12 mouse cellular contexts compared by ENCODE assay signal in the genomic region with DNA sequence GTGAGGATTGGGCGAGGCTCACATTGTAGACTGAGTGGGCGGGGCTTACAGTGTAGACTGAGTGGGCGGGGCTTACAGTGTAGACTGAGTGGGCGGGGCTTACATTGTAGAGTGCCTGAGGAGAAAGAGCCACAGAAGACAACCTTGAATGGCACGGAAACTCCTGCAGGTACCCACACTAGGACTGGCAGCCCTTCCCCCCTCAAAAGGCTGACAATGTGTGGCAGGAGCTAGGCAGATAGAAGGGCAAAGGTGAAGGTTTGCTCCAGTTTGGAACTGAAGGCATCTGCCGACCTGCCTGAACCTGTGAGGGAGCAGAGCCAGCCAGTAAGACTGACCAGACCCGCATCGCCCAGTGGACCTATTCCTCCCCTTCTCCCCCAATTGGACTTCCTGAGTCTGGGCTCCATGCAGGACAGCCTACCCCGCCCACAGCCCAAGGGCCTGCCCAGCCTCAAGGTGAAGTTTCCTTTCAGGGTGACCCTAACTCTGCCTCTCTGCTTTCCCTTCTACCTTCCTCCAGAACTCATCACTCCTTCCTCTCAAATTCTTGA.
A peak's percentile ranks its signal among the peaks of the same experiment; 100 is the strongest.
DNase-seq lines count a peak whose midpoint lies in the region; ATAC-seq and TF ChIP-seq lines count a peak whose summit lies in the region.
"Had no signal": no experiment of that assay in that cellular context is flagged by ENCODE, and none has a peak within 500 bp of the region (broad histone marks: within the 10 kb centered on the region; RNA-seq: fewer than 3 reads in every experiment).

No protein-coding gene starts in this region.

- WGBS in lung, embryonic 14.5 days = 85% methylated on average over 9 of the region's 9 CpGs
- 79% methylated on average over 9 of the region's 9 CpGs for WGBS in lung, postnatal 0 days

- H3K27ac ChIP-seq in lung, embryonic 14.5 days (ENCODE audit: low read depth) = no peak overlapping the region
- no peak overlapping the region for H3K27ac ChIP-seq in lung, postnatal 0 days (ENCODE audit: low read length)
- H3K27ac ChIP-seq: heart, embryonic 10.5 days had no signal

- no peaks in the 10 kb centered on the region for H3K9me3 ChIP-seq in lung, embryonic 14.5 days (ENCODE audit: low read depth, low read length)
- no peaks in the 10 kb centered on the region for H3K9me3 ChIP-seq in lung, postnatal 0 days (ENCODE audit: low read length)
- H3K9me3 ChIP-seq: heart, embryonic 10.5 days had no signal

- H3K4me2 ChIP-seq in lung, embryonic 14.5 days = no peak overlapping the region
- H3K4me2 ChIP-seq in lung, postnatal 0 days (replicated peaks; ENCODE audit: low read depth, low read length) = no peak overlapping the region

- 0 out of 2 replicates have a peak, but pooled peaks have one; percentile 1 for ATAC-seq in lung, embryonic 14.5 days (ENCODE audit: insufficient read depth)
- ATAC-seq in lung, postnatal 0 days = no peak
- ATAC-seq in megakaryocyte progenitor cell, adult 5-6 weeks (replicated peaks; ENCODE audit: poor library complexity) = peak; percentile 37; the same call in 1 of the 2 replicates

- H3K27me3 ChIP-seq in lung, embryonic 14.5 days (ENCODE audit: insufficient read depth, low read length) = no peaks in the 10 kb centered on the region
- H3K27me3 ChIP-seq in lung, postnatal 0 days (replicated peaks; ENCODE audit: insufficient read depth, low read length) = no peaks in the 10 kb centered on the region

- DNase-seq in lung, embryonic 14.5 days = no peak
- no peak for DNase-seq in lung, postnatal 0 days (ENCODE audit: low spot score)
- DNase-seq in ES-CJ7 (ENCODE audit: low read depth, low spot score) = peak; percentile 84
- DNase-seq in c-Kit-negative CD71-positive TER-119-positive erythroid progenitor cells, embryonic 14.5 days (ENCODE audit: low read depth, low spot score) = peak; percentile 1
- no peak for DNase-seq in left cerebral cortex, adult 8-10 months (ENCODE audit: low spot score in 2 of 2)
- DNase-seq in right cerebral cortex, adult 2 months (ENCODE audit: low spot score in 2 of 2) = no peak
- DNase-seq: adrenal gland, postnatal 10 days; cerebellum, adult 11 months; spleen, adult 18-20 months had no signal

- H3K36me3 ChIP-seq in lung, embryonic 14.5 days (ENCODE audit: insufficient read depth) = no peaks in the 10 kb centered on the region
- H3K36me3 ChIP-seq in lung, postnatal 0 days (ENCODE audit: insufficient read depth, low read length) = no peaks in the 10 kb centered on the region
- H3K36me3 ChIP-seq: heart, embryonic 10.5 days had no signal

- TF ChIP-seq CTCF in lung, embryonic 14.5 days (IDR thresholded peaks at IDR 0.05; ENCODE audit: low read depth) = no peak
- TF ChIP-seq CTCF in lung, postnatal 0 days (IDR thresholded peaks at IDR 0.05) = no peak

- TF ChIP-seq EP300 in lung, postnatal 0 days (IDR thresholded peaks at IDR 0.05) = no peak

- no peak overlapping the region for H3K9ac ChIP-seq in lung, embryonic 14.5 days
- H3K9ac ChIP-seq in lung, postnatal 0 days (replicated peaks; ENCODE audit: low read depth) = no peak overlapping the region

- no peaks in the 10 kb centered on the region for H3K4me1 ChIP-seq in lung, embryonic 14.5 days (ENCODE audit: insufficient read depth)
- H3K4me1 ChIP-seq in lung, postnatal 0 days (ENCODE audit: insufficient read depth, low read depth, low read length) = no peaks in the 10 kb centered on the region

- H3K4me3 ChIP-seq in lung, embryonic 14.5 days (ENCODE audit: low read depth, low read length) = no peak overlapping the region
- no peak overlapping the region for H3K4me3 ChIP-seq in lung, postnatal 0 days (ENCODE audit: low read depth, low read length)
- H3K4me3 ChIP-seq: heart, embryonic 10.5 days; myocyte had no signal

Comparison
In these comparisons a context has a peak if more than half of its experiments do, and no peak if none do; other contexts are left out.
1. DNase-seq: peak in ES-CJ7 (single experiment) and c-Kit-negative CD71-positive TER-119-positive erythroid progenitor cells, embryonic 14.5 days (single experiment); none in lung, embryonic 14.5 days (single experiment), lung, postnatal 0 days (single experiment), left cerebral cortex, adult 8-10 months (0 of 2) and right cerebral cortex, adult 2 months (0 of 2).